Mouse (Mus musculus) right cerebral cortex, postnatal 14 days (tissue): ENCODE data around the gene Sipa1l2.

Experiments used
- DNase-seq: peaks from one replicate; pipeline ENCODE4 v3.0.0; 2022

Gene Sipa1l2

GRCm38 (mm10) chr8:125569533-125570365 lies at the start of gene Sipa1l2:
Gene Sipa1l2 (minus strand): TSS chr8:125569808.
- DNase-seq = peak; percentile 98

- no peak for DNase-seq
Observed at GRCm38 (mm10) chr8:125618543-125619335, 49.1 kb upstream of the Sipa1l2 start.

DNA sequence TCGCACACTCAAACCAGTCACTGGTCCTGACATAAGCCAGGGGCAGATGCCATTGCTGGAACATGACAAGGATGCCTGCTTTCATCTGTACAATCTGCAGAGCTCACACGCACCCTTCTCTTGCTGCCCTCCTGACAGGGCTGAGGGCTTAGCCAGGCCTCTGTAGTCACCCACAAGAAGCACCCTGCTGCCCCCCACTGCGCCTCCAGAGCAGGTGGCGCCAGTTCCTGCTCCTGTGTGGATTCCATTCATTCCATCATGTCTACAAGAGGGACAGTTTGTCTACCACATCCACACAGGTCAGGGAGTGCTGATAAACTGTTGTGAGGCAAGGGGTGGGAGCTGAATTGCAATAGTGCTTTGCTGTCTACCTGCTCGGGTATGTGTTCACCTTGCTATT lies 47.3 kb upstream of the Sipa1l2 start:
- no peak for DNase-seq

DNA sequence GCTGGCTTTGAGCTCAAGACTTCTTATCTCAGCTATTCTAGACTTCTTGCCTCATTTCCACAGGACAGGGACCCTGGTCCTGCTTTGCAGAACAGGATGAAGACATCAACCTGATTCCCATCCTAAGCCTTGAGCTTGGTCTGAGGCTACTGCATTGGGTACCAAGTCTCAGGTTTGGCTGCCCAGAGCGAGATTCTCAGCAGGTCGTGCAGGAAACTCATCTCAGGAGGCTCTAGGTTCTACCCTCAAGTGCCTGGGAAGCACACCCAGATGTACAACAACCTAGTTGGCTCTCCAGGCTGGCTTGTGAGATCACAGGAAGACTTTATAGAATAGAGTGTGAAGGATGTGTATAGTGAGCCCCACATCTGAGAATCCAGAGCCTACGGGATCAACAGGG lies 46.4 kb upstream of the Sipa1l2 start:
- DNase-seq = no peak

GRCm38 (mm10) chr8:125613552-125613951 lies 43.9 kb upstream of the Sipa1l2 start:
- no peak for DNase-seq

DNA sequence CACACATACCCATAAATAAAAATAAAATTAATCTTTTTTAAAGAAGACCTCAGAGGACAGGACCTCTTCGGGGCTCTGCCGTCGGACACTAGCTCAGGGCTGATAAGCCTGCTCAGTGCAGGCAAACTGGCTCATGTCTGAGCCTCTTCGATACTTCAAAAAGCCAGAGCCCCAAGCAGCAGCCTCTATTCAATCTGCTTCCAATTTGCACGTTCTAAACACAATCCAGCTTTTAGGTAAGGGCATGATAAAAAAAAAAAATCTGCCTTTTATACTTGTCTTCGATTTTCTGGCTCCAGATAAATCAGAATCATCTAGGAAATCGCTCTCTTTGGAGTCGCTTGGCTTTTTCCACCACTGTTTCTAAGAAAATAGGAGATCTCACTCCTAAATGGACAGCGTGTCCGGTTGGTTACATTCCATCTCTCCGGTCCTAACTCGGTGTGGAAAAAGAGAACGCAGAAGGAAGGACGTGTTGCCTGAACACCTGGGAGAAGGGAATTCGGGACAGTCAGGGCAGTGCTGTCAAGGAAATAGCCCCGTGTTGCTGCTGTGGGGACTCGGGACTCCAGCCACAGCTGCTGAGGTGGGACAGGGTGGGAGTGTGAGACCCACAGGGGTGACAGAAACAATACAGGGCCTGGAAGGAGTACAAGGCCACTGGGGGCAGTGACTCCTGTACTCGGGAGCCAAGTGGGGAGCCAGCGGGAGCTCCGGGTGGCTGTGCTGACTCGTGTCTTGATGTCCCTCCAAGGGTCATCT lies 42.4 kb upstream of the Sipa1l2 start:
- no peak for DNase-seq

GRCm38 (mm10) chr8:125611024-125611798 lies 41.6 kb upstream of the Sipa1l2 start:
- peak; percentile 50 for DNase-seq

DNA sequence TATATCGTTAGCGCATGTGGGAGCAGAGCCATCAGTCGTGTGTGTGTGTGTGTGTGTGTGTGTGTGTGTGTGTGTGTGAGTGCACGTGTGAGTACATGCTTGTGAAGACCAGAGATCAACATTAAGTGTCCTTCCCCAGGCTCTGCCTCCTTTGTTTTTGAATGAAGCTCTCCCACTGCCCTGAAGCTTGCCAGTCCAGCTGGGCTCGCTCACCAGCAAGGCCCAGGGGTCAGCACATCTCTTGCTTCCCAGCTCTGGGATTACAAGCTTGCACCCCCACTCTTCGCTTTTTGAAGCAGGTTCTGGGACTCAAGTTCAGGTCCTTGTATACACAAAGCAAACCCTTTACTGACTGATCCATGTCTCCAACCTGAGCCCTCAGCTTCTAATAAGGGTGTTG lies 40.1 kb upstream of the Sipa1l2 start:
- no peak for DNase-seq

GRCm38 (mm10) chr8:125607714-125608223 lies 38.2 kb upstream of the Sipa1l2 start:
- DNase-seq = no peak

DNA sequence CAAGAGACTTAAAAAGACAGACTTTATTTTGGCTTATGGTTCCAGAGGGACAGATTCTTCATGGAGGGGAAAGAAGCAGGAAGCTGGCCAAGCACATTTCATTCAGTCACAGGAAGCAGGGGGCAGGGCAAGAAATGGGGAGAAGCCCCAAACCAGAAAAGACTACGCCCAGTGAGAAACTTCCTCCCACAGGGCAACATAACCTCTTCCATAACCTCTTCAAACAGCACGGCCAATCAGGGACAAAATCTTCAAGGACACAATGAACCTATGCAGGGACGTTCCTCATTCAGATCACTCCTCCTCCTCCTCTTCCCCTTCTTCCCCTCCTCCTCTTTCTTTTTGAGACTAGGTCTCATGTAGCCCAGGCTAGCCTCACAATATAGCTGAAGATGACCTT lies 37.3 kb upstream of the Sipa1l2 start:
- no peak for DNase-seq

GRCm38 (mm10) chr8:125604817-125605512 lies 35.4 kb upstream of the Sipa1l2 start:
- no peak for DNase-seq

DNA sequence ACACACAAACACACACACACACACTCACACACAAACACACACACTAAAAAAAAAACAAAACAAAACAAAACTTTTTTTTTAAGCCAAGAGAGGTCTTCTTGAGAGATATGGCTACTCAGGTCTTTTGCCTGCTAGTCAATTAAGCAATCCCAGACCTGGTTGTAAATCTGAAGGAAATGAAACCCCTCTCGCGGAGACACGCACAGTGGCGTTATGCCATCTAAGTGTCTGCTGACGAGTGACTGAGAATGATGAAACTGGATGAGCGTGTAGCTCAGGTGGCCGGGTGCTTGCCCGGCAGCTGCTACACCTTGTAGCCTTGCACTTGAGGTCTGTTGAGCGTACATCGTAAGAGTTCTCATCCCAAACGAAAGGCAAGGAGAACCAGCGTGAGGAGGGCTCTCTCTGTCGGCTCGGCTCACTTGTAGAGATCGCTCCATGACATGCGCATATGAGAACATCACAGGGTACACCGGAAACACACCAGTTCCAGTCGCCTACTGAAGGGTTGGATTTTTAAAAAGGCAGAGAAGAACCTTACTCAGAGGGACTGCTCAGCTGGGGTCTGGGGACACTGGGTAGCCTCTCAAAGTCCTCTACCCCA lies 34.7 kb upstream of the Sipa1l2 start:
- no peak for DNase-seq

GRCm38 (mm10) chr8:125603312-125603840 lies 33.8 kb upstream of the Sipa1l2 start:
- DNase-seq = no peak

GRCm38 (mm10) chr8:125600033-125600686 lies 30.6 kb upstream of the Sipa1l2 start:
- DNase-seq = no peak

GRCm38 (mm10) chr8:125595571-125596508 lies 26.2 kb upstream of the Sipa1l2 start:
- no peak for DNase-seq

- no peak for DNase-seq
Observed at GRCm38 (mm10) chr8:125590363-125590762, 20.8 kb upstream of the Sipa1l2 start.

GRCm38 (mm10) chr8:125586587-125586986 lies 17.0 kb upstream of the Sipa1l2 start:
- DNase-seq = no peak

- DNase-seq = no peak
Observed at GRCm38 (mm10) chr8:125584276-125584675, 14.7 kb upstream of the Sipa1l2 start.

DNA sequence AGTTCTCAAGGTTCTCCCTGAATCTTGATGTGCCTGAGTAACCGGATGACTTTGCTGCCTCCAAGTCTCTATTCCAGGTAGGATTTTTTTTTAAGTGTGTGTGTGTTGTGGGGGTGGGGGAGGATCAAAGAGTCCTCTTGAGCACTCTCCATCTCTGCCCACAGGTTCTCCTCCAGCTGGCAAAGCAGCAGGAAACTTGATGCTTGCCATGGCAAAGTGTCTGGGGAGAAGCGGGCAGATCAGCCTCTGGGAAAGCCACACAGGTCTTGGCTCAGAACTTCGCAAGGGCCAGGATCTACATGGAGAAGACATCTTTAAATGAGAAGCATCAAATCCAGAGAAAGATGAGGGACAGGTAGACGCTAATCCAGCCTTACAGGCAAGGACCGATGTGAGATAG lies 10.8 kb upstream of the Sipa1l2 start:
- no peak for DNase-seq
